Mouse (Mus musculus) right cerebral cortex, postnatal 4 days (tissue): ENCODE measurements around the gene Klhl29.
A peak's percentile ranks its signal among the peaks of the same experiment; 100 is the strongest.

Experiments used
- DNase-seq: peaks from one replicate; pipeline ENCODE4 v3.0.0-alpha.2; 2022

Gene Klhl29

GRCm38 (mm10) chr12:5166141-5166540 lies 209.3 kb downstream of the Klhl29 start:
- DNase-seq = no peak

- DNase-seq = no peak
Observed at GRCm38 (mm10) chr12:5165411-5165810, 210.1 kb downstream of the Klhl29 start.

GRCm38 (mm10) chr12:5162672-5163071 lies 212.8 kb downstream of the Klhl29 start:
- no peak for DNase-seq

- DNase-seq = no peak
Observed at GRCm38 (mm10) chr12:5161631-5162030, 213.9 kb downstream of the Klhl29 start.

- no peak for DNase-seq
Observed at GRCm38 (mm10) chr12:5157931-5158481, 217.5 kb downstream of the Klhl29 start.

GRCm38 (mm10) chr12:5157021-5157681 lies 218.3 kb downstream of the Klhl29 start:
- no peak for DNase-seq

- DNase-seq = no peak
Observed at GRCm38 (mm10) chr12:5155177-5155576, 220.3 kb downstream of the Klhl29 start.

GRCm38 (mm10) chr12:5151859-5152258 lies 223.6 kb downstream of the Klhl29 start:
- DNase-seq = no peak

GRCm38 (mm10) chr12:5147346-5148035 lies 228.0 kb downstream of the Klhl29 start:
- DNase-seq = no peak

- no peak for DNase-seq
Observed at GRCm38 (mm10) chr12:5143903-5144781, 231.3 kb downstream of the Klhl29 start.

- DNase-seq = no peak
Observed at GRCm38 (mm10) chr12:5143224-5143623, 232.3 kb downstream of the Klhl29 start.

GRCm38 (mm10) chr12:5142776-5143175 lies 232.7 kb downstream of the Klhl29 start:
- peak; percentile 94 for DNase-seq

- no peak for DNase-seq
Observed at GRCm38 (mm10) chr12:5141040-5141439, 234.4 kb downstream of the Klhl29 start.

- DNase-seq = no peak
Observed at GRCm38 (mm10) chr12:5139302-5139701, 236.2 kb downstream of the Klhl29 start.

- DNase-seq = peak; percentile 51
Observed at GRCm38 (mm10) chr12:5136300-5136699, 239.2 kb downstream of the Klhl29 start.

- no peak for DNase-seq
Observed at GRCm38 (mm10) chr12:5129190-5129589, 246.3 kb downstream of the Klhl29 start.

GRCm38 (mm10) chr12:5125907-5126306 lies 249.6 kb downstream of the Klhl29 start:
- no peak for DNase-seq

GRCm38 (mm10) chr12:5122972-5123371 lies 252.5 kb downstream of the Klhl29 start:
- no peak for DNase-seq

- DNase-seq = no peak
Observed at GRCm38 (mm10) chr12:5120249-5120648, 255.2 kb downstream of the Klhl29 start.

GRCm38 (mm10) chr12:5119726-5120125 lies 255.8 kb downstream of the Klhl29 start:
- DNase-seq = peak; percentile 92

GRCm38 (mm10) chr12:5119286-5119685 lies 256.2 kb downstream of the Klhl29 start:
- DNase-seq = no peak

- no peak for DNase-seq
Observed at GRCm38 (mm10) chr12:5116605-5117004, 258.9 kb downstream of the Klhl29 start.

- DNase-seq = no peak
Observed at GRCm38 (mm10) chr12:5114631-5115030, 260.9 kb downstream of the Klhl29 start.
